Mouse (Mus musculus) intestine, embryonic 15.5 days (tissue): ENCODE data around the gene Pth2. TPM values are rescaled to one million over a fixed set of nuclear protein-coding genes. Genes with fewer than 3 reads are reported as not detected.

Experiments used
- polyA plus RNA-seq: library from polyadenylated mRNA; unstranded; fragments of >200 nt; fragmentation: Nextera tagmentation; extraction: Ambion mirVana; gene quantifications from 2 replicates; pipeline ENCODE4 v1.2.1, GENCODE M21; 2015

Pth2 gene
- polyA plus RNA-seq, 1 experiment from 2014 or later = not detected

Other genes starting within 250 kb of the Pth2 start
- gene Tsks, start 237.8 kb upstream of the Pth2 start, polyA plus RNA-seq = 0.14 TPM in 1 of 2 replicates, not detected in the other
- 16.1 and 16.5 TPM in 2 replicates for gene Cpt1c, start 206.1 kb upstream of the Pth2 start, polyA plus RNA-seq
- gene Prmt1, start 194.4 kb upstream of the Pth2 start, polyA plus RNA-seq = 449 and 456 TPM in 2 replicates
- 89.9 and 99.6 TPM in 2 replicates for gene Irf3, start 183.3 kb upstream of the Pth2 start, polyA plus RNA-seq
- 37.3 and 43.6 TPM in 2 replicates for gene Bcl2l12, start 182.3 kb upstream of the Pth2 start, polyA plus RNA-seq
- 32.0 and 33.6 TPM in 2 replicates for gene Scaf1, start 164.6 kb upstream of the Pth2 start, polyA plus RNA-seq
- 57.6 and 61.0 TPM in 2 replicates for gene Rras, start 163.0 kb upstream of the Pth2 start, polyA plus RNA-seq
- gene Prr12, start 128.1 kb upstream of the Pth2 start, polyA plus RNA-seq = 7.1 and 8.7 TPM in 2 replicates
- 49.5 and 50.5 TPM in 2 replicates for gene Nosip, start 118.6 kb upstream of the Pth2 start, polyA plus RNA-seq
- 29.2 and 29.5 TPM in 2 replicates for gene Prrg2, start 118.3 kb upstream of the Pth2 start, polyA plus RNA-seq
- gene Rcn3, start 88.8 kb upstream of the Pth2 start, polyA plus RNA-seq = 265 and 267 TPM in 2 replicates
- 153 and 168 TPM in 2 replicates for gene Fcgrt, start 77.1 kb upstream of the Pth2 start, polyA plus RNA-seq
- gene Rps11, start 56.6 kb upstream of the Pth2 start, polyA plus RNA-seq = 1,711 TPM in 2 replicates
- 1,301 and 1,445 TPM in 2 replicates for gene Rpl13a, start 52.2 kb upstream of the Pth2 start, polyA plus RNA-seq
- 0.24 and 0.28 TPM in 2 replicates for gene Gm45713, start 44.8 kb upstream of the Pth2 start, polyA plus RNA-seq
- 1.8 and 2.0 TPM in 2 replicates for gene Flt3l, start 44.6 kb upstream of the Pth2 start, polyA plus RNA-seq
- 94.1 and 98.9 TPM in 2 replicates for gene Pih1d1, start 26.7 kb upstream of the Pth2 start, polyA plus RNA-seq
- gene Aldh16a1, start 26.4 kb upstream of the Pth2 start, polyA plus RNA-seq = 79.0 and 87.3 TPM in 2 replicates
- 0.13 and 0.15 TPM in 2 replicates for gene Slc17a7, start 17.0 kb upstream of the Pth2 start, polyA plus RNA-seq
- gene Gfy, start 1.4 kb upstream of the Pth2 start, polyA plus RNA-seq = not detected in 2 replicates
- 0.61 and 0.69 TPM in 2 replicates for gene Ccdc155, start 23.9 kb downstream of the Pth2 start, polyA plus RNA-seq
- gene Dkkl1, start 31.2 kb downstream of the Pth2 start, polyA plus RNA-seq = 1.0 and 1.1 TPM in 2 replicates
- gene Tead2, start 34.8 kb downstream of the Pth2 start, polyA plus RNA-seq = 93.2 and 97.0 TPM in 2 replicates
- 3.5 and 3.6 TPM in 2 replicates for gene Cd37, start 58.1 kb downstream of the Pth2 start, polyA plus RNA-seq
- gene Slc6a16, start 60.1 kb downstream of the Pth2 start, polyA plus RNA-seq = not detected in 2 replicates
- gene Slc6a21, start 96.5 kb downstream of the Pth2 start, polyA plus RNA-seq = not detected in 2 replicates
- 20.4 and 29.1 TPM in 2 replicates for gene Trpm4, start 152.8 kb downstream of the Pth2 start, polyA plus RNA-seq
- 0.97 and 1.2 TPM in 2 replicates for gene Hrc, start 154.3 kb downstream of the Pth2 start, polyA plus RNA-seq
- 5.6 and 6.9 TPM in 2 replicates for gene Ppfia3, start 186.0 kb downstream of the Pth2 start, polyA plus RNA-seq
- 1.9 and 2.4 TPM in 2 replicates for gene Lin7b, start 189.6 kb downstream of the Pth2 start, polyA plus RNA-seq
- 195 and 200 TPM in 2 replicates for gene Snrnp70, start 214.7 kb downstream of the Pth2 start, polyA plus RNA-seq
- gene Kcna7, start 224.7 kb downstream of the Pth2 start, polyA plus RNA-seq = 0.13 and 0.19 TPM in 2 replicates
- gene Ntf5, start 232.7 kb downstream of the Pth2 start, polyA plus RNA-seq = 1.7 and 2.1 TPM in 2 replicates
- gene Lhb, start 239.8 kb downstream of the Pth2 start, polyA plus RNA-seq = 0.27 and 0.52 TPM in 2 replicates